Mouse (Mus musculus) hindbrain, embryonic 16.5 days (tissue): Measurements from ENCODE around the gene Pde4d. TPM values are rescaled to one million over a fixed set of nuclear protein-coding genes. Genes with fewer than 3 reads are reported as not detected.

Source experiments
- ATAC-seq: fragments of 200-750 bp; cut with Nextera tagmentation; 2 replicates; pipeline ENCODE4 v1.8.0; 2017; ENCODE audit warnings: moderate TSS enrichment, moderate library complexity
- H3K27ac ChIP-seq: fragments of 300-500 bp; sonication (generic); 2 replicates; pipeline ENCODE4 v1.5.1; 2014; ENCODE audit warnings: low read depth, mild to moderate bottlenecking, control low read depth, low read length, moderate library complexity
- H3K27me3 ChIP-seq: fragments of 300-500 bp; sonication (generic); replicated peaks from 2 replicates; pipeline ENCODE4 v1.6.1; 2014; ENCODE audit warnings: low read length; ENCODE audit not compliant: control insufficient read depth, insufficient read depth
- H3K36me3 ChIP-seq: fragments of 300-500 bp; sonication (generic); 2 replicates; pipeline ENCODE4 v1.6.1; 2014; ENCODE audit warnings: mild to moderate bottlenecking, low read length, moderate library complexity, mixed read lengths; ENCODE audit not compliant: control insufficient read depth, insufficient read depth
- H3K4me1 ChIP-seq: fragments of 300-500 bp; sonication (generic); 2 replicates; pipeline ENCODE4 v1.6.1; 2014; ENCODE audit warnings: low read depth, low read length; ENCODE audit not compliant: control insufficient read depth, insufficient read depth
- H3K4me2 ChIP-seq: fragments of 300-500 bp; sonication (generic); 2 replicates; pipeline ENCODE4 v1.6.1; 2014; ENCODE audit warnings: mild to moderate bottlenecking, low read length, control low read depth, moderate library complexity
- H3K4me3 ChIP-seq: fragments of 300-500 bp; sonication (generic); 2 replicates; pipeline ENCODE4 v1.5.1; 2014; ENCODE audit warnings: mild to moderate bottlenecking, low read length, control low read depth, moderate library complexity
- H3K9ac ChIP-seq: fragments of 300-500 bp; sonication (generic); 2 replicates; pipeline ENCODE4 v1.6.1; 2014; ENCODE audit warnings: low read depth, mild to moderate bottlenecking, control low read depth, low read length, moderate library complexity
- H3K9me3 ChIP-seq: fragments of 300-500 bp; sonication (generic); 2 replicates; pipeline ENCODE4 v1.6.1; 2014; ENCODE audit warnings: mild to moderate bottlenecking, low read length, moderate library complexity; ENCODE audit not compliant: control insufficient read depth
- WGBS: fragments of 180-500 bp; shearing (Covaris S2); extraction: QIAGEN DNeasy Blood & Tissue Kit; methylation state at CpG from one replicate; pipeline ENCODE4 v1.1.7; 2014; 5-methylcytosine and 5-hydroxymethylcytosine counted together
- polyA plus RNA-seq: library from polyadenylated mRNA; unstranded; fragments of >200 nt; fragmentation: Nextera tagmentation; extraction: Ambion mirVana; gene quantifications from 2 replicates; pipeline ENCODE4 v1.2.1, GENCODE M21; 2015

Pde4d gene
- polyA plus RNA-seq, 1 experiment from 2014 or later, result 18.5 TPM

DNA sequence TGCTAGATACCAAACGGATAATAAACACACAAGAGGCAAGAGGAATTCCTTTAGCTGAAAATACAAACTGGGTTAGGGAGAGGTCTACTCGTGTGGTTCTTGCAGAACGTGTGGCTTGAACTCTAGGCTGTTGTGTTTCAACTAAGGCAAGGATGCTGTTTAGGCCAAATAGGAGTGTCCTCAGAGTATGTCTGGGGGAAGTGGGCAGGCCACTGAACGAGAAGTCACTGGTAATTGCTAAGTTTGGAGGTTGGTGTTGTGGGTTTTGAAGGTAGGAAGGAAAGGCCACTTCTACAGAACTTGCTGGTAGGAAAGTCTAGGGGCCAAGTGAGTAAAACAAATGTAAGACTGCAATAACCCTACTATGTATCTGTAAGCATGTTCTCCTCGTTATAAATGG lies 876.3 kb downstream of the Pde4d start:
- H3K4me1 ChIP-seq, result no peaks in the 10 kb centered on the region
- no peaks in the 10 kb centered on the region for H3K36me3 ChIP-seq
- H3K9ac ChIP-seq, result no peak overlapping the region
- no peak overlapping the region for H3K27ac ChIP-seq
- no peaks in the 10 kb centered on the region for H3K9me3 ChIP-seq
- no peak overlapping the region for H3K4me3 ChIP-seq
- no peak overlapping the region for H3K4me2 ChIP-seq
- H3K27me3 ChIP-seq, result no peaks in the 10 kb centered on the region
- 94% methylated on average over 5 of the region's 5 CpGs for WGBS
- no peak for ATAC-seq

DNA sequence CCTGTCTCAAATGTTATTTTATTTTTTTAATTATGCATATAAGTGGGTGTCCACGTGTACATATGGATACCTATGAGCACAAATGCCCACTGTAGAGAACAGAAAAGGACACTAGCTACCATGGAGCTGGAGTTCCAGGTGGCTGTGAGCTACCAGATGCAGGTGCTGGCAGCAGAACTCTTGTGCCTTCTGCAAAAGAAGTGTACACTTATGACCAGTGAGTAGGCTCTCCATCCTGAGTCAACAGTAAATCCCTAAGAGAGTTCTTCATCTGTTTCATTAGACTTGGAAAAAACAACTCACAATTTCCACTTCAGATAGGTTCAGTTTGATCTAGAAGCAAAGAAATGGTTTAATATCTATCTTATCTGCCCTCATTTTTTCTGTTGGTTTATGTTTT lies 881.8 kb downstream of the Pde4d start:
- ATAC-seq, result no peak
- Histone ChIP-seq H3K4me3 (no peak overlapping the region), H3K36me3 (no peaks in the 10 kb centered on the region), H3K9me3 (no peaks in the 10 kb centered on the region), H3K9ac (no peak overlapping the region), H3K4me1 (no peaks in the 10 kb centered on the region), H3K27me3 (no peaks in the 10 kb centered on the region), H3K27ac (no peak overlapping the region), H3K4me2 (no peak overlapping the region)
- WGBS, result 74% methylated on average over 1 of the region's 1 CpGs

DNA sequence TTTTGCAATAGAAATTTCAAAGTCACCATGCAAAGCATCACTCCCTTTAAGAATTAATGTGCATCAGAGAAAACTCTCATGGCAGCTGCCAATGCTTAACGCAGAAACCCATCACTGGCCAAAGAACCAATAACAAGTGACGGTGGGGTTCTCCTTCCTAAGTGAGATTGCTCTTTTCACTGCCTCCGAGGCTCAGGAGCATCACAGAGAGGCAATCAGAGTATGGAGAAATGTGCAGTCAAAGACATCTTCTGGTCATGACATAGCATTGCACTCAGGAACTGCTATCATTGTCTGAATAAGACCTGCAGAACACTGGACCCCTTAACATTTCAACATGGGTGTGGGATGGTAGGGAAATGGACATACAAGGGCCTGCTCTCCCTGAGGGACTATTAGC lies 892.2 kb downstream of the Pde4d start:
- ATAC-seq, result peak; percentile 51; the same call in 1 of the 2 replicates
- Histone ChIP-seq H3K4me3 (no peak overlapping the region), H3K9me3 (no peaks in the 10 kb centered on the region), H3K9ac (no peak overlapping the region), H3K4me1 (no peaks in the 10 kb centered on the region), H3K36me3 (no peaks in the 10 kb centered on the region), H3K27ac (no peak overlapping the region), H3K27me3 (no peaks in the 10 kb centered on the region), H3K4me2 (no peak overlapping the region)
- 45% methylated on average over 3 of the region's 3 CpGs for whole genome bisulfite sequencing

DNA sequence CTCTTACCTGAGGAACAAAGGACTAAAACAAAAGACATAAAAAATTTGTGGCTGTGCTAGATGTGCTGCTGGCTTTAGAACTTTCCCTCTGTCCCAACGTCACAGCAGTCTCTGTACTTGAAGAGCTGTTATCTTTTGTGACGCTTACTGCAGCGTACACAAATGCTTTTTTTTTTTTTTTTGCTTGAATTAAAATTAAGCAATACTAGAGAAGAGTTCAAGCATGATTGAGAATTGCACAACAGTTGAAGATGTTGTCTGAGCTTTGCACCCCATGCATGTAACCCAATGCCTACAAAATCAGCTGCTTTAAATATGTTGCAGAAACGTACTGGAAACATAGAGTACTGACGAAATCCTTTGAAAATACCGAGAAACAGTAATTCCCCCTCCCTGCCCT lies 892.7 kb downstream of the Pde4d start:
- 52% methylated on average over 6 of the region's 6 CpGs for WGBS
- no peak for ATAC-seq

DNA sequence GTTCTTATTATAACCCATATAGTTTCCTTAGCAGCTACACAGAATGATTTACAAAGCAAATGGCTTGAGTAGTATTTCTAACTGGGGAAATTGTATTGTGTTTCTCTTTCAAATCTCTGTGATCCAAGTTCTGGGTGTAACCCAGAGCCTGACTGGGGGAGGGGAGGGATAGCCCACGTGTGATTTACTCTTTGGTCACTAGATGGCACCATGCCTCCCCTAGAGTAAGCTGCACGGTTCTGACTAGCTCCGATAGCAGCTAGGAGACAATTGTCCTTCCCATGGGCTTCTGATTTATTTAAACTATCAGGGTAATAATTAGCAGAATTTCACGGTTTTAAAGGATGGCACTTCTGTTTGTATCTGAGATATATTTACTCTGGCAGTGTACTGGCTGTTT lies 893.8 kb downstream of the Pde4d start:
- ATAC-seq, result peak; percentile 91
- Histone ChIP-seq H3K9me3 (no peaks in the 10 kb centered on the region), H3K36me3 (no peaks in the 10 kb centered on the region), H3K4me1 (no peaks in the 10 kb centered on the region), H3K4me3 (no peak overlapping the region), H3K27me3 (no peaks in the 10 kb centered on the region), H3K4me2 (no peak overlapping the region), H3K27ac (no peak overlapping the region), H3K9ac (no peak overlapping the region)
- under 1% methylated on average over 4 of the region's 4 CpGs for WGBS

More for the DNA sequence above, 892.7 kb downstream of the Pde4d start:
- no peak overlapping the region for H3K9ac ChIP-seq
- H3K27ac ChIP-seq, result no peak overlapping the region
- H3K27me3 ChIP-seq, result no peaks in the 10 kb centered on the region
- H3K4me2 ChIP-seq, result no peak overlapping the region
- H3K36me3 ChIP-seq, result no peaks in the 10 kb centered on the region
- no peaks in the 10 kb centered on the region for H3K4me1 ChIP-seq
- H3K4me3 ChIP-seq, result no peak overlapping the region
- no peaks in the 10 kb centered on the region for H3K9me3 ChIP-seq

DNA sequence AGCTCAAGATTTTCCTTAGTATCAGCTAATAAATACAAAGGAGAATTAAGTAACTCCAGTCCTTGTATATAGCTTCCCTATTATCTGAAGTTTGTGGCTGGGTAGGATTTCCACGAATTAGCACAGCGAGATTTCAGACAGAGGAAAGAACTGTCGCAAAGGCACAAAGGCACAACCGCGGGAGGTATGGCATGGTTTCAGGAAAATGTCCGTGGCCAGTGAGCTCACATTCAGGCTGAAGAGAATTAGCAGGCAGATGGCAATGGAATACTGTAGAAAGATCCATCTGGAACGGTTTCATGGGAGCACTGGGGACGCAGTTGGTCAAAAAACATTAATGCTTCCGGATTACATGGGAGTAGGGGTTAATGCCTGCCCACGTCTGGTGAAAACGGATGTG lies 898.0 kb downstream of the Pde4d start:
- Histone ChIP-seq H3K27ac (no peak overlapping the region), H3K9me3 (no peaks in the 10 kb centered on the region), H3K27me3 (no peaks in the 10 kb centered on the region), H3K9ac (no peak overlapping the region), H3K4me3 (no peak overlapping the region), H3K36me3 (no peaks in the 10 kb centered on the region), H3K4me2 (no peak overlapping the region), H3K4me1 (no peaks in the 10 kb centered on the region)
- ATAC-seq, result peak; percentile 49; the same call in 1 of the 2 replicates
- 35% methylated on average over 11 of the region's 11 CpGs for WGBS

DNA sequence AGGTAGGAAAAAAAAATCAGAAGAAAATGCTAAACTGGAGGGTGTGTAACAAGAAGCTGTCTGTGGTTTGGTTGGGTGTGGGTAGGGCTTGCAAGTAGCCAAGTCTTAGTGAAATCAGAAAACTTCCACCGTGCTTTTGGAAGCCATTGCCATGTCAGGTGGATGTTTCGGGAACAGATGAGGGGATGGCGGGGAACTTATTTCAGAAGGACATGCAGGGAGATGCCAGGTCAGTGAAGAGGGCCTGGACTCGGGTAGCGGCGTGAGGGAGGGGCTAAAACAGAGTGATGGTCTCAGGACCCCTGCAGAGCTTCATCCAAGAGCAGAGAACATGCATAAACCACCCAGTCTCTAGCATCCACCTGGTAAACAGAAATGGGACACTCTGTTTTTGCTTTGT lies 898.6 kb downstream of the Pde4d start:
- no peaks in the 10 kb centered on the region for H3K36me3 ChIP-seq
- H3K27ac ChIP-seq, result no peak overlapping the region
- no peaks in the 10 kb centered on the region for H3K27me3 ChIP-seq
- ATAC-seq, result no peak
- no peak overlapping the region for H3K4me2 ChIP-seq
- H3K9me3 ChIP-seq, result no peaks in the 10 kb centered on the region
- H3K9ac ChIP-seq, result no peak overlapping the region
- H3K4me3 ChIP-seq, result no peak overlapping the region
- 89% methylated on average over 6 of the region's 6 CpGs for WGBS
- H3K4me1 ChIP-seq, result no peaks in the 10 kb centered on the region

DNA sequence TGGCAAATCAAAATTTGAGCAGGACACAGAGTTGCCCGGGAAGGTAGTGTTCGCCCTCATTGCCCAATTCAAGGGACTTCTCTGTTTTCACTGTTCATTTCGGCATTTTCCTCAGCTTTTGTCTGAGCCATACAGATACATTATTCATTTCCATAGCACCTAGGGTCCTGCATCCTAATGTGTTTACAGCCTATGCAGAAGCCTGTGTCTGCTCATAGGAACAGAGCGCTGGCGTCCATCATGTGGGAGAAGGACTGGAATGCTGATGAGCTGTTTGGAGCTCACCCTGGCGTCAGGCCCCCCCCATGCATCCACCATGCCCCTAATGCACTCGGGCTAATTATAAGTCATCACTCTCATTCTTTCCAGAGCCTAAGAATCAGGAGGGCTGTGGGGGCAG lies 900.4 kb downstream of the Pde4d start:
- Histone ChIP-seq H3K27ac (peak overlapping the region; percentile 34; the same call in 1 of the 2 replicates), H3K27me3 (no peaks in the 10 kb centered on the region), H3K9me3 (no peaks in the 10 kb centered on the region), H3K4me2 (no peak overlapping the region), H3K9ac (no peak overlapping the region), H3K36me3 (no peaks in the 10 kb centered on the region), H3K4me1 (no peaks in the 10 kb centered on the region), H3K4me3 (no peak overlapping the region)
- 30% methylated on average over 7 of the region's 7 CpGs for WGBS
- ATAC-seq, result peak; percentile 85

DNA sequence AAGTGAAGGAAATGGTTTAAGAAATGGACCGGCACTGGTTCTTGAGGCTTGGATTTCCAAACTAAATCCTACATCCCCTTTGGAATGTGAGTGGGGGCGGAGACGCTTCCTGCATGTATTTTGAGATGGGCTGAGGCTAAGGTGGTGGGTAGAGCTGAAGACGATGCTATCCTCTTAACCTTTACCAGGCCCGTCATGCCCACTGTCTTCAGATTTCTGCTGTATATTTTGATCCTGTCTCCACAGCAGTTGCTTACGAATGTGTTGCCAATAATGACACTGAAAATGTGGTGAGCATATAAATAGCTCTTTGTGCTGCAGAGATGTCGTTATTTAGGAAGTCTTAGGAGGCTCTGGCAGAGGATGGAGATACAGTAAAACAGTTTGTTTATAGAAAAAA lies 904.3 kb downstream of the Pde4d start:
- H3K4me2 ChIP-seq, result no peak overlapping the region
- H3K9me3 ChIP-seq, result no peaks in the 10 kb centered on the region
- 78% methylated on average over 7 of the region's 7 CpGs for WGBS
- no peak for ATAC-seq
- no peaks in the 10 kb centered on the region for H3K4me1 ChIP-seq
- H3K36me3 ChIP-seq, result no peaks in the 10 kb centered on the region
- no peak overlapping the region for H3K4me3 ChIP-seq
- no peak overlapping the region for H3K9ac ChIP-seq
- no peaks in the 10 kb centered on the region for H3K27me3 ChIP-seq
- no peak overlapping the region for H3K27ac ChIP-seq

DNA sequence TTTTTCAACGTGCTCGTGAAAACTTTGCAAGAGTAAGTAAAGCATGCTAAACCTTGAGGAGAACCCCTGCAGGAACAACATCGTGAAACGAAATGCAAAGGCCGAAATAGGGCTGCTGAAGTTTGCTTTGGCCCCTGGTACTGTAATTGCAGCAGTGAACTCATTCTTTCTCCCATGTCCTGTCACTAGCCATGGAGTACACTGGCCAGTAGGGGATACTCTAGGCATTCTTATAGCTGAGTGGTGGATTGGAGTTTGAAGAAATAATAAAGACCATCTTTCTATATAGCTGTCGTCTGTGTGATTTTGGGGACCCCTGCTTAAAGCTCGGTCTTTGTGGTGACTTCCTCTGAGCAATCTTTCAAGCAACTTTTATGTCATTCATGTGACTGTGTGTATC lies 906.5 kb downstream of the Pde4d start:
- H3K36me3 ChIP-seq, result no peaks in the 10 kb centered on the region
- H3K4me1 ChIP-seq, result no peaks in the 10 kb centered on the region
- H3K9ac ChIP-seq, result no peak overlapping the region
- H3K9me3 ChIP-seq, result no peaks in the 10 kb centered on the region
- H3K4me3 ChIP-seq, result no peak overlapping the region
- ATAC-seq, result no peak
- H3K27ac ChIP-seq, result no peak overlapping the region
- 85% methylated on average over 7 of the region's 7 CpGs for WGBS
- H3K4me2 ChIP-seq, result no peak overlapping the region
- no peaks in the 10 kb centered on the region for H3K27me3 ChIP-seq
